Mouse (Mus musculus): ENCODE results near the gene Pwp2. TPM values are rescaled to one million over a fixed set of nuclear protein-coding genes. Genes with fewer than 3 reads are reported as not detected.
A peak's percentile ranks its signal among the peaks of the same experiment; 100 is the strongest.

Gene Pwp2
- 9.1 and 10.8 TPM in 2 replicates for polyA plus RNA-seq (2011; ENCODE audit: insufficient read length, low read depth, missing spikeins)

- no peak for TF ChIP-seq CTCF (IDR thresholded peaks at IDR 0.05; ENCODE audit: borderline replicate concordance, insufficient read depth, low read length)
- TF ChIP-seq POLR2A (IDR thresholded peaks at IDR 0.05; ENCODE audit: low read depth, low read length) = peak; percentile 98
- Histone ChIP-seq H3K27ac (ENCODE audit: insufficient read depth, low read length) (peak within 1 kb of the TSS; percentile 74), H3K4me3 (ENCODE audit: insufficient read depth, low read length) (peak within 1 kb of the TSS; percentile 93), H3K4me1 (ENCODE audit: control insufficient read depth, insufficient read depth, low read length) (no peaks in the 10 kb centered on the region; the same call in 1 of the 2 replicates)
These were observed at the start of gene Pwp2 for GRCm38 (mm10) chr10:78184531-78185380. TSS of gene Pwp2 (minus strand) at chr10:78185149.

- TF ChIP-seq CTCF (IDR thresholded peaks at IDR 0.05; ENCODE audit: borderline replicate concordance, insufficient read depth, low read length) = no peak
- TF ChIP-seq POLR2A (IDR thresholded peaks at IDR 0.05; ENCODE audit: low read depth, low read length) = no peak
- no peak overlapping the region for H3K27ac ChIP-seq (ENCODE audit: insufficient read depth, low read length)
- no peaks in the 10 kb centered on the region for H3K4me1 ChIP-seq (ENCODE audit: control insufficient read depth, insufficient read depth, low read length)
- no peak overlapping the region for H3K4me3 ChIP-seq (ENCODE audit: insufficient read depth, low read length)
These were observed 48.8 kb upstream of the Pwp2 start for GRCm38 (mm10) chr10:78233756-78234155.

GRCm38 (mm10) chr10:78233161-78233560 lies 48.2 kb upstream of the Pwp2 start:
- H3K4me1 ChIP-seq (ENCODE audit: control insufficient read depth, insufficient read depth, low read length) = no peaks in the 10 kb centered on the region
- H3K4me3 ChIP-seq (ENCODE audit: insufficient read depth, low read length) = no peak overlapping the region
- TF ChIP-seq POLR2A (IDR thresholded peaks at IDR 0.05; ENCODE audit: low read depth, low read length) = no peak
- no peak for TF ChIP-seq CTCF (IDR thresholded peaks at IDR 0.05; ENCODE audit: borderline replicate concordance, insufficient read depth, low read length)
- no peak overlapping the region for H3K27ac ChIP-seq (ENCODE audit: insufficient read depth, low read length)

- Histone ChIP-seq H3K4me1 (ENCODE audit: control insufficient read depth, insufficient read depth, low read length) (no peaks in the 10 kb centered on the region), H3K4me3 (ENCODE audit: insufficient read depth, low read length) (no peak overlapping the region), H3K27ac (ENCODE audit: insufficient read depth, low read length) (no peak overlapping the region)
- TF ChIP-seq POLR2A (IDR thresholded peaks at IDR 0.05; ENCODE audit: low read depth, low read length) = no peak
- no peak for TF ChIP-seq CTCF (IDR thresholded peaks at IDR 0.05; ENCODE audit: borderline replicate concordance, insufficient read depth, low read length)
These were observed 47.5 kb upstream of the Pwp2 start for GRCm38 (mm10) chr10:78232301-78232980.

GRCm38 (mm10) chr10:78228560-78228928 lies 43.6 kb upstream of the Pwp2 start:
- Histone ChIP-seq H3K4me1 (ENCODE audit: control insufficient read depth, insufficient read depth, low read length) (peaks cover 5% of the 10 kb centered on the region), H3K27ac (ENCODE audit: insufficient read depth, low read length) (no peak overlapping the region), H3K4me3 (ENCODE audit: insufficient read depth, low read length) (no peak overlapping the region)
- TF ChIP-seq POLR2A (IDR thresholded peaks at IDR 0.05; ENCODE audit: low read depth, low read length) (no peak), CTCF (IDR thresholded peaks at IDR 0.05; ENCODE audit: borderline replicate concordance, insufficient read depth, low read length) (no peak)

GRCm38 (mm10) chr10:78227875-78228559 lies 43.1 kb upstream of the Pwp2 start:
- no peak overlapping the region for H3K4me3 ChIP-seq (ENCODE audit: insufficient read depth, low read length)
- no peak for TF ChIP-seq POLR2A (IDR thresholded peaks at IDR 0.05; ENCODE audit: low read depth, low read length)
- TF ChIP-seq CTCF (IDR thresholded peaks at IDR 0.05; ENCODE audit: borderline replicate concordance, insufficient read depth, low read length) = no peak
- H3K27ac ChIP-seq (ENCODE audit: insufficient read depth, low read length) = no peak overlapping the region
- peaks cover 5% of the 10 kb centered on the region for H3K4me1 ChIP-seq (ENCODE audit: control insufficient read depth, insufficient read depth, low read length)

GRCm38 (mm10) chr10:78224136-78224535 lies 39.2 kb upstream of the Pwp2 start:
- Histone ChIP-seq H3K27ac (ENCODE audit: insufficient read depth, low read length) (no peak overlapping the region), H3K4me1 (ENCODE audit: control insufficient read depth, insufficient read depth, low read length) (peaks cover 5% of the 10 kb centered on the region), H3K4me3 (ENCODE audit: insufficient read depth, low read length) (no peak overlapping the region)
- TF ChIP-seq CTCF (IDR thresholded peaks at IDR 0.05; ENCODE audit: borderline replicate concordance, insufficient read depth, low read length) (no peak), POLR2A (IDR thresholded peaks at IDR 0.05; ENCODE audit: low read depth, low read length) (no peak)

- Histone ChIP-seq H3K27ac (ENCODE audit: insufficient read depth, low read length) (no peak overlapping the region), H3K4me1 (ENCODE audit: control insufficient read depth, insufficient read depth, low read length) (peaks cover 8% of the 10 kb centered on the region), H3K4me3 (ENCODE audit: insufficient read depth, low read length) (no peak overlapping the region)
- no peak for TF ChIP-seq CTCF (IDR thresholded peaks at IDR 0.05; ENCODE audit: borderline replicate concordance, insufficient read depth, low read length)
- no peak for TF ChIP-seq POLR2A (IDR thresholded peaks at IDR 0.05; ENCODE audit: low read depth, low read length)
These were observed 38.0 kb upstream of the Pwp2 start for GRCm38 (mm10) chr10:78222908-78223307.

- TF ChIP-seq POLR2A (IDR thresholded peaks at IDR 0.05; ENCODE audit: low read depth, low read length) (no peak), CTCF (IDR thresholded peaks at IDR 0.05; ENCODE audit: borderline replicate concordance, insufficient read depth, low read length) (no peak)
- Histone ChIP-seq H3K27ac (ENCODE audit: insufficient read depth, low read length) (no peak overlapping the region), H3K4me1 (ENCODE audit: control insufficient read depth, insufficient read depth, low read length) (peaks cover 4% of the 10 kb centered on the region), H3K4me3 (ENCODE audit: insufficient read depth, low read length) (no peak overlapping the region)
These were observed 36.4 kb upstream of the Pwp2 start for GRCm38 (mm10) chr10:78221315-78221714.
